Mouse (Mus musculus): ENCODE measurements at regions not wholly inside any gene's neighbourhood (a gene's known extent, or its start where the extent isn't known, plus 50 kb on each side); places are given as distances from the start of the nearest gene placed in this dataset.

DNA sequence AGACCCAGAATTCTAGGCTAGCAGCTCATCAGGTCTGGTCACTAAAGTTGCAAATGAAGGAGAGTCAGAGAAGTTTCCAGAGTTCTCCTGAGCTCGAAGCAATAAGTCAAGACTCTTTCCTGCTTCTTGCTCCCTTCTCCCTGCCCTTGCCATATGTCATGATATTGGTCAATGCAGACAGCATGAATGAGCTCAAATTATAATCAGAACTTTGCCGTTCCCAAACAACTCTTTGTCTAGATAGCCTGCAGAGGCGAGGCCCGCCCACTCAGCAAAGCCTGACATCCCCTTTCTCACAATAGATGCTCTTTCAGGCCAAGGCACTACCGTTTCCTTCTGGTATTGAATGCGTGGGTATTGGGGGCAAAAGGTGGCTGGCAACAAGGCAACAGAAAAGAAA, 204.0 kb upstream of the Ncam1 start:
- Histone ChIP-seq H3K9ac (ENCODE audit: low read length) (no peak overlapping the region), H3K27me3 (ENCODE audit: control insufficient read depth, insufficient read depth, low read depth, low read length) (no peaks in the 10 kb centered on the region), H3K9me3 (ENCODE audit: control insufficient read depth, low read length) (no peaks in the 10 kb centered on the region), H3K36me3 (ENCODE audit: control insufficient read depth, insufficient read depth, low read length) (no peaks in the 10 kb centered on the region), H3K27ac (ENCODE audit: low read length) (no peak overlapping the region), H3K4me3 (ENCODE audit: low read length) (no peak overlapping the region), H3K4me1 (replicated peaks; ENCODE audit: control insufficient read depth, insufficient read depth, low read length) (peaks cover 11% of the 10 kb centered on the region), H3K4me2 (ENCODE audit: low read depth, low read length) (no peak overlapping the region)
- WGBS: 79% methylated on average over 6 of the region's 6 CpGs
- no peak for ATAC-seq (ENCODE audit: low read depth)

DNA sequence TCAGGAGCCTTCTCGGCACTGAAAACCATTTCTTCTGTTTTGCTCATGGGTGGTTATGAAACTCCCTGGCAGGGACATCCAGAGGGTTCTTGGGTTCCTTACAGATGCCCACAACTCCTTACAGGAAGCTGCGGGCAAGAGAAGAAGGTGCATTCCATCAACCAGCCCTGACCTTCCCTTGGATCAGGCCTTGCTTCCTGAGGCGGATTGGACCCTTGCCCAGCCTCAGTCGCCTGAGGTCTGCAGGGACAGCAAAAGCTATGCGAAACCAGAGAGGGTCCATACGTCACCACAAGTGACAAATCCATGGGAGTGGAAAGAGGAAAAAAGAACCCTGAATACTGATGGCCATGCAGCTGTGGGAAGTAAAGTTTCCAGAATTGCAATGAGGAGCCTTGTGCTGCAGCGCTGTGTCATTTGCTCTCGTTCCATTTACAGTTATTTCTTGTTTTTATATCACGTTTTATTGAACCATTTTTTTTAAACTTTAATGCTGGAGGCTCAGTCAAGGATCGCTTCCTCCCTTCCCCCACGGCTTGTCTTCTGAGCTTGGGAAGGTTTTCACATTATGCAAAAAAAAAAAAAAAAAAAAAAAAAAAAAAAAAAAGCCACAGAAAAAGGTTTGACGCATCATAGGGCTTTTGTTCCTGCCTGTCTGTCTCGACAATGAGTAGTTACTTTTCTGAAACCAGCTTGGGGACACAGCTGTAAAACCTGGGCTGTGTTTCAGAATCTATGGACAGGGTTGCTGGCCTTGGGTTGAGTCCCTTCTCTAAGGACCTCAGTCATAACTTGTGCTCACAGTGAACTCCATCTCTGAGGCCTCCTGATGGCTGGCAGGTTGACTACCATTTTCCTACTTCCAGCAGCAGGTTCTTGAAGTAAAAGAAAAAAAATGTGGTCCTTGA, 202.0 kb upstream of the Ncam1 start:
- Histone ChIP-seq H3K27me3 (ENCODE audit: control insufficient read depth, insufficient read depth, low read depth, low read length) (no peaks in the 10 kb centered on the region), H3K4me3 (ENCODE audit: low read length) (no peak overlapping the region), H3K9ac (ENCODE audit: low read length) (no peak overlapping the region), H3K27ac (ENCODE audit: low read length) (peak overlapping the region; percentile 54), H3K4me2 (ENCODE audit: low read depth, low read length) (no peak overlapping the region), H3K9me3 (ENCODE audit: control insufficient read depth, low read length) (peaks cover 4% of the 10 kb centered on the region; the same call in 1 of the 2 replicates), H3K36me3 (ENCODE audit: control insufficient read depth, insufficient read depth, low read length) (no peaks in the 10 kb centered on the region), H3K4me1 (replicated peaks; ENCODE audit: control insufficient read depth, insufficient read depth, low read length) (peaks cover 4% of the 10 kb centered on the region; the same call in 1 of the 2 replicates)
- WGBS: 50% methylated on average over 13 of the region's 13 CpGs
- ATAC-seq (ENCODE audit: low read depth): peak; percentile 85

DNA sequence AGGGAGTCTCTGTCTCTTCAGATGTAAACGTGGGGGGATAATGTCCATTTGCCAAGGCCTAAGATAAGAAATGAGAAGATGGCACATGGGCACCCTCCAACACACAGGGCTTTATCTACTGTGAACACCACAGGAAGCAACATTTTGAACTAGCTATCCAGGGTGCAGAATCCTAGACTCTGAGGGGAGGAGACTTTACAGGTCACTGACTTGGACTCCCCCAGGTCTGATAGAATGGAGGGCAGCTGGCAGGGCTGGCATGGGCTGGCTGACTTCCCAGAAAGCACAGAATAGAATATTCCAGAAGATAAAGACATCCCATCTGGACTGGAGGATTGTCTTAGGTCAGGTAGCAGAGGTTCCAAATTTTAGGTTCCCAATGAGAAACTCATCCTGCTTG, 201.2 kb upstream of the Ncam1 start:
- Histone ChIP-seq H3K36me3 (ENCODE audit: control insufficient read depth, insufficient read depth, low read length) (no peaks in the 10 kb centered on the region), H3K27me3 (ENCODE audit: control insufficient read depth, insufficient read depth, low read depth, low read length) (no peaks in the 10 kb centered on the region), H3K4me2 (ENCODE audit: low read depth, low read length) (no peak overlapping the region), H3K9ac (ENCODE audit: low read length) (no peak overlapping the region), H3K9me3 (ENCODE audit: control insufficient read depth, low read length) (peaks cover 8% of the 10 kb centered on the region; the same call in 1 of the 2 replicates), H3K4me1 (replicated peaks; ENCODE audit: control insufficient read depth, insufficient read depth, low read length) (no peaks in the 10 kb centered on the region), H3K4me3 (ENCODE audit: low read length) (no peak overlapping the region), H3K27ac (ENCODE audit: low read length) (no peak overlapping the region)
- WGBS: 50% methylated on average over 1 of the region's 1 CpGs
- ATAC-seq (ENCODE audit: low read depth): peak; percentile 21; the same call in 1 of the 2 replicates

DNA sequence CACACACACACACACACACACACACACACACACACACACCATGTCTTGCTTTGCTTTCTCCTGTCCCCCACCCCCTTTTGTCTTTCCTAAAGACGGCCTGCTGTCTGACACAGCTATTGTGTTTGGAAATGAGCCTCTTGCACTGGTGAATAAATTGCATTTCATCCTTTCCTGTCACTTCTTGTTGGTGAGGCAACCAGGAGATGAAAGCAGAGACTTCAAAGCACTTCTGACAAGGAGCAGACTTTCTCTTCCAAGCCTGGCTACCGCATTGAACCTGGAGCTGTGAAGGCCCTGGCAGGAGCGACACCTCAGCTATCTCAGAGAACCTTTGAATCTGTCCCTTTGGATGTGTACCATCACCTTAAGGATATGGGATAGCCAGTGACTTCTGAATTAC, 199.4 kb upstream of the Ncam1 start:
- no peak overlapping the region for H3K4me2 ChIP-seq (ENCODE audit: low read depth, low read length)
- no peaks in the 10 kb centered on the region for H3K27me3 ChIP-seq (ENCODE audit: control insufficient read depth, insufficient read depth, low read depth, low read length)
- H3K4me3 ChIP-seq (ENCODE audit: low read length): no peak overlapping the region
- H3K9me3 ChIP-seq (ENCODE audit: control insufficient read depth, low read length): peaks cover 8% of the 10 kb centered on the region; the same call in 1 of the 2 replicates
- ATAC-seq (ENCODE audit: low read depth): no peak
- H3K9ac ChIP-seq (ENCODE audit: low read length): no peak overlapping the region
- H3K4me1 ChIP-seq (replicated peaks; ENCODE audit: control insufficient read depth, insufficient read depth, low read length): no peaks in the 10 kb centered on the region
- WGBS: 59% methylated on average over 3 of the region's 3 CpGs
- H3K27ac ChIP-seq (ENCODE audit: low read length): no peak overlapping the region
- H3K36me3 ChIP-seq (ENCODE audit: control insufficient read depth, insufficient read depth, low read length): no peaks in the 10 kb centered on the region

DNA sequence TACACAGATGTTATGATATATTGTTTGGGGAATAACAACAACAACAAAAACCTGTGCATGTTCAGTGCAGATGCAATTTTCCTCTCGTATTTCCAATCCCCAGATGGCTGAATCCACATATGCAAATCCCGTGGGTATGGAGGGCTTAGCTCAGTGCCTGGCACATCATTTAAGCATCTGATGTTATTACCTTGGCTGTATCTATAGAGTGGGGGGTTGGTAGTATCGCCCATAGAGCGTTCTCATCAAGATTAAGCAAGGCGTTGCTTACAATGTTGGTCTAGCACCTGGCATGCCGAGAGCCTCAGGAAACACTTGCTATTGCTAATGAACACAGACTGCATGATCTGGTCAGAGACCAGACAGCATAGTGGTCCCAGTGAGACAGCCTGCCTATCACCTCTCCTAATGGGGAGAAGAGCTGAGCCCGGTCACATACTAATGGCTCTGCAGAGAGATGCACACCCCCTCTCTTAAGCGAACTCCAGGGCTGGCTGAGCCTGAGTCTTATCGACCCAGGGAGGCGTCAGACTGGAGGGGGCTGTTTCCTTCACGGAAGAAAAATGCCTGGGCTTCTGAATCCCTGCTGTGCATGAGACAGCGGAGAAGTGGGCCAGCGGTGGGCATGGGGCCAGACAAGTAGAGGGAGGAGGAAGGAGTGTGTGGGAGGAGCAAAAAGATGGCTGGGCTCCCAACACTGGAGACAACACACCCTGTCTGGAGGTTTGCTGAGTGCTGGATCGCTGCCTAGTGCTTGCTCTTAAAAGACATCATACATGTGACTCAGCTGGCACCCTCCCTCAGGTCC, 190.9 kb upstream of the Ncam1 start:
- no peaks in the 10 kb centered on the region for H3K27me3 ChIP-seq (ENCODE audit: control insufficient read depth, insufficient read depth, low read depth, low read length)
- no peaks in the 10 kb centered on the region for H3K36me3 ChIP-seq (ENCODE audit: control insufficient read depth, insufficient read depth, low read length)
- H3K4me1 ChIP-seq (replicated peaks; ENCODE audit: control insufficient read depth, insufficient read depth, low read length): peaks cover 10% of the 10 kb centered on the region
- H3K4me2 ChIP-seq (ENCODE audit: low read depth, low read length): peak overlapping the region; percentile 42
- peak overlapping the region; percentile 42; the same call in 1 of the 2 replicates for H3K27ac ChIP-seq (ENCODE audit: low read length)
- no peak overlapping the region for H3K9ac ChIP-seq (ENCODE audit: low read length)
- H3K4me3 ChIP-seq (ENCODE audit: low read length): no peak overlapping the region
- H3K9me3 ChIP-seq (ENCODE audit: control insufficient read depth, low read length): no peaks in the 10 kb centered on the region
- peak; percentile 97 for ATAC-seq (ENCODE audit: low read depth)
- 28% methylated on average over 14 of the region's 14 CpGs for WGBS

DNA sequence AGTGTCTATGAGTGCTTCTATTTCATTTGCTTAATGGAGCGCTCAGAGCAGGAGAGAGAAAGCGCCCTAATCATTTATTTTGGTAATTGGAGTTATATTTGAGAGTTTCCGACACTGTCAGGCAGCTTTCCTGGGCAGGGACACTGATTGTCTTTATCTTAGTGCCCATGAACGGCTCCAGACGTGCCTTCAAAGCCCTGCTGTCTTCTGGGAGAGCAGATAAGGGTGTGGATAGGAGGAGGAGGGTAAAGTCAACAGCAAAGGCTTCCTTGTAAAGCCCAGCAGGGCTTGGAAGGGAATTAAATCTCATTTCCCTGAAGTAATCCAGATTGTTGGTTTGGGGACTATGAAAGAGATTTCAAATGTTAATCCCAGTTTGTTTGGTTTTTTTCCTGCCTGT, 189.3 kb upstream of the Ncam1 start:
- Histone ChIP-seq H3K9ac (ENCODE audit: low read length) (no peak overlapping the region), H3K27ac (ENCODE audit: low read length) (no peak overlapping the region), H3K9me3 (ENCODE audit: control insufficient read depth, low read length) (no peaks in the 10 kb centered on the region), H3K4me3 (ENCODE audit: low read length) (no peak overlapping the region), H3K27me3 (ENCODE audit: control insufficient read depth, insufficient read depth, low read depth, low read length) (no peaks in the 10 kb centered on the region), H3K36me3 (ENCODE audit: control insufficient read depth, insufficient read depth, low read length) (no peaks in the 10 kb centered on the region), H3K4me1 (replicated peaks; ENCODE audit: control insufficient read depth, insufficient read depth, low read length) (peaks cover 10% of the 10 kb centered on the region), H3K4me2 (ENCODE audit: low read depth, low read length) (no peak overlapping the region)
- WGBS: 37% methylated on average over 5 of the region's 5 CpGs
- no peak for ATAC-seq (ENCODE audit: low read depth)

DNA sequence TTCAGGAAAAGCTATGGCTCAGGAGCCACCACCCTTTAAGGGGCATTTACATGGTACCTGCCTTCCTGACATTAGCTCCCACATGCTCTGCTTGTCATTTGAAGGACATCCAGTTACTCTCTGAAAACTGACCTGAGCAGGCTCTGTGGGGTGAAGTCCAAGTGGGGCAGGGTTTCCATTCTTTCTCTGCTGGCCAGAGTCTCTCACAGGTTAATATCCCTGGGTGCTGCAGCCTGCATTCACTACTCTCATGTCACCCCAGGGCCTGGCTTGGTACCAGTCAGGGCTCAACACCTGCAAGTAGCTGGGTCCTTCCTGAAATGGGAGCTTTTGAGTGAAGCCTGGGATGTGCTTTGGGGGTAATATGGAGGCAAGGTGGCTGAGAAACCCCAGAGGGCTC, 188.8 kb upstream of the Ncam1 start:
- ATAC-seq (ENCODE audit: low read depth): no peak
- H3K9me3 ChIP-seq (ENCODE audit: control insufficient read depth, low read length): no peaks in the 10 kb centered on the region
- H3K4me3 ChIP-seq (ENCODE audit: low read length): no peak overlapping the region
- no peaks in the 10 kb centered on the region for H3K27me3 ChIP-seq (ENCODE audit: control insufficient read depth, insufficient read depth, low read depth, low read length)
- H3K4me1 ChIP-seq (replicated peaks; ENCODE audit: control insufficient read depth, insufficient read depth, low read length): peaks cover 10% of the 10 kb centered on the region
- no peak overlapping the region for H3K27ac ChIP-seq (ENCODE audit: low read length)
- H3K36me3 ChIP-seq (ENCODE audit: control insufficient read depth, insufficient read depth, low read length): no peaks in the 10 kb centered on the region
- H3K4me2 ChIP-seq (ENCODE audit: low read depth, low read length): no peak overlapping the region
- H3K9ac ChIP-seq (ENCODE audit: low read length): no peak overlapping the region

DNA sequence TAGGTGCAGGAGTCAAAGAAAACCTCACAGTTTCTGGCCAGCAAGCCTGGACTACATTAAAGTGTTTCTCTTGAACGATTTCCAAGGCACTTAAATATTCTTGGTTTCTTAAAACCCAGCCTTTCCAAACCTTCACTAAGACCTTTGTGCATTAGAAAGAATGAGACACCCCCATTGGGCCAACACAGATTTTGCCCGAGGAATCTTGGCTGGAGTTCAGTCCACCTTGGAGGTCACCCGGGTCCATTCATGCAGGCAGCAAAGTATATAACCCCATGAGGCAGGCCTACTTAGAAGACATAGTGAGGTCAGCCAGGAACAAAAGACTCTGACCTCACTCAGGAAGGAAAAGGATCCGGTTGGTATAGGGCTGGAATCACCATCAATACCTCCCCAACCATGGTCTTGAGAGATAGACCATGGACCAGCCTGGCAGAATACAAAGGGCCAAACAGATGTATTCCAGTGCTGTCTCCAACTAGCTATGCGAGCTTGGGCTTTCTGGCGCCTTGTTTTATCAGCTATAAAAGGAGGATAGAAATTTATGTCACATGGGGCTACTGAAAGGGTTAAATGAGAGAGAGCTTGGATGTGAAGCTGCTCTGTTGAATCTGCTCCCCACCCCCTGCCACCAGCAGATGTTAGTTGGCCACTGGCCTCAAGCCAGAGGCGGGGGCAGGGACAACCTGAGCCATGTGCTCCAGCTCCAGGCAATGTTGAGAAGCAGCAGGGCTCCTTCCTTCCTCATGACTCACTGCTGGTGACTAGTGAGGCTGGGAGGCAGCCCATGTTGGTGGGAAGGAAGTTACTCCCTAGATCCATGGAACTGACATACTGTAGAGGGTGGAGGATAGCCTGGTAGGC, 181.9 kb upstream of the Ncam1 start:
- H3K9me3 ChIP-seq (ENCODE audit: control insufficient read depth, low read length): no peaks in the 10 kb centered on the region
- 38% methylated on average over 7 of the region's 7 CpGs for WGBS
- ATAC-seq (ENCODE audit: low read depth): peak; percentile 79
- H3K4me3 ChIP-seq (ENCODE audit: low read length): no peak overlapping the region
- peaks cover 22% of the 10 kb centered on the region for H3K4me1 ChIP-seq (replicated peaks; ENCODE audit: control insufficient read depth, insufficient read depth, low read length)
- H3K36me3 ChIP-seq (ENCODE audit: control insufficient read depth, insufficient read depth, low read length): no peaks in the 10 kb centered on the region
- H3K9ac ChIP-seq (ENCODE audit: low read length): no peak overlapping the region
- no peaks in the 10 kb centered on the region for H3K27me3 ChIP-seq (ENCODE audit: control insufficient read depth, insufficient read depth, low read depth, low read length)
- H3K4me2 ChIP-seq (ENCODE audit: low read depth, low read length): no peak overlapping the region
- H3K27ac ChIP-seq (ENCODE audit: low read length): peak overlapping the region; percentile 34; the same call in 1 of the 2 replicates

All from lung, embryonic 16.5 days (tissue).